Mouse (Mus musculus) activated CD4-positive, CD25-positive, alpha-beta regulatory T cell, adult 4 months (primary cell): Measurements from ENCODE around the gene Atp6v0a1. TPM values are rescaled to one million over a fixed set of nuclear protein-coding genes. Genes with fewer than 3 reads are reported as not detected.

Experiments
- ATAC-seq: one replicate; pipeline ENCODE4 v1.8.0; 2017
- polyA plus RNA-seq, 2 experiments: library from polyadenylated mRNA; unstranded; fragments of 100-300 nt; shearing (Covaris generic); gene quantifications; one replicate each; pipeline ENCODE4 v1.2.1; 2017

Gene Atp6v0a1
- polyA plus RNA-seq, 2 experiments from 2014 or later = 4.3 to 4.7 TPM

DNA sequence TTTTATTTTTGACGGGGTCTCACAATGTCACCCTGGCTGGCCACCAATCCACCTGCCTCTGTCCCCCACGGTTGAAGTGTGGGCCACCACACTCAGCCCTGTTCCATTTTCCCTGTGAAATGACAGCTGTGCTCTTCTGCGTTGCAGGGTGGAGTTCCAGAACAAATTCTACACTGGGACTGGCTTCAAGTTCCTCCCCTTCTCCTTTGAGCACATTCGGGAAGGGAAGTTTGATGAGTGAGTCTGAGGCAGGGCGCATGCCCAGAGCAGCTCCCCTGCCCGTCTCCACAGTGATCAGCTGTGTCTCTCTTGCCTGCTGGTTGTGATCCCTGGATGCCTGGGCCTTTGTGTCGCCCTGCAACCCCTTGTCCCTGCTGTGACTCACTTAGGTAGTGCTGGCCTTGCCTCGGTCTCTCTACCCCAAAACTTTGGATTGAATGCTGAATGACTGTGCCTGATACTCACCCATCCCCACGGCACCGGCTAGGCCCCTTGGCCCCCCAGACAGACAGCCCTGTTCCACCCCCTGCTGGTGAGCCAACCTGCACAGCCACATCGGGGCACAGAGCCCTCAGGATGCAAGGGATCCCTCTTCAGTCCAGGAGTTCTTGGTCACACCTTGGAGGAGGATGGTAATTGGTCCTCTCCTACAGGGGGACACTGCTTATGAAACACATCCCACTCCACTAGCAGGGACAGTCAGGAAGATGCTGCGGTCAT is 53.1 kb downstream of the Atp6v0a1 start:
- ATAC-seq = no peak

DNA sequence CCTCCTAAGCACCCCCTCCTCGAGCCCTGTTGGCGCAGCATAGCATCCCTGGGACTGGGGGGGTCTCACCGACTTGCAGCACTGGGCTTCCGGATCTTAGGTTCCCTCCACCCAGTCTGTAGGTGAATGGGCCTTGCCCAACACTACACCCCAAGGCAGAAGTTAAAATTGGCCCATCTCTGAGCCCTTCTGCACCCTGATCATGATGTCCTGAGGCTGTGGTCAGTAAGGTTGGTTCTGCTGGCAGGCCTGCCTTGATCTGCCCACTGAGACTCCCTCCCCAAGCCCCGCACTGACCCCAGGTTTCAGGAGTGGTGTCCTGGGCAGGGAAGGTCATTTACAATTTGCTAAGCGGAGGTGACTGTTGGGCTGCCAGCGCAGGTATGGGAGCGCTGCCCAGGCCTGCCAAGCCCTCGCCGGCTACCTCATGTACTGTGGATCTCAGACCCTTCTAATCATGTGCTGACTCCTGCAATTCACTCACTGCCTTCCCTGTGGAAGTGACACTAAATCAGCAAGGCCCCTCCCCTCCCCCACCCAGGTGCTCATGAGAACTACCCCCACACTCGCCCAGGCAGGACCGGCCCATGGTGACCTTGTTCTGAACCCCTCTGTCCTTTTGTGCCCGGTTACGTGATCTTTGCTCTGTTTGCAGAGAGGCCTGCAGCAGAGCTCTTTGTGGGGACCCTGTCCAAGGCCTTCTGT is 53.9 kb downstream of the Atp6v0a1 start:
- no peak for ATAC-seq

DNA sequence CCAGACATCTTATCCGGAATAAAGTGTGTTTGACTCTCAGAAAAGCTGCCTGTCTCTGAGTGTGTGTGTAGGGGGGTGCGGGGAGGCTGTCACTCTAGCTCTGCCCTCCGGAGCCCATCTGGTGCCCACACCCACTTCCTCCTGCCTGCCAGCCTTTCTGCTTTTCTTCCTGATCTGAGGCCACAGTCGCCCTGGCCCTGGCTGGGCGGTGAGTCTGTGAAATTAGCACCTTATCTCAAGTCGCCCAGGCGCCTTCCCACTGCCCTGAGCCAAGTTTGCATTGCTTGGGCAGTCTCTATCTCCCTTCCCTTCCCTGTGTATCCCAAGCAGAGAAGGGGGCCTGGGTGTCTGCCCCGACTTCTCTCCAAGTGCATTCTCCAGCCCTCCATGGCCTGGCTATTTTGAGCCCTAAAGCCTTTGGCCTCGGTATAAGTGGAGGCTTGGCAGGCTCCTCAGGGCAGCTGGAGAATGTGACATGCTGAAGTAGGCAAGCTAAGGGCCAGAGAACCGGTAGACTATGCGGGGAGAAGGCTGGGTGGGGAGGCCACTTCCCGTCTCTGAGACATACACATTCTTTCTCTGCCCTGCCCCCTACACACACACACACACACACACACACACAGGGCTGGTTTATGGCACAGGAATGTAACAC is 54.5 kb downstream of the Atp6v0a1 start:
- peak; percentile 74 for ATAC-seq

DNA sequence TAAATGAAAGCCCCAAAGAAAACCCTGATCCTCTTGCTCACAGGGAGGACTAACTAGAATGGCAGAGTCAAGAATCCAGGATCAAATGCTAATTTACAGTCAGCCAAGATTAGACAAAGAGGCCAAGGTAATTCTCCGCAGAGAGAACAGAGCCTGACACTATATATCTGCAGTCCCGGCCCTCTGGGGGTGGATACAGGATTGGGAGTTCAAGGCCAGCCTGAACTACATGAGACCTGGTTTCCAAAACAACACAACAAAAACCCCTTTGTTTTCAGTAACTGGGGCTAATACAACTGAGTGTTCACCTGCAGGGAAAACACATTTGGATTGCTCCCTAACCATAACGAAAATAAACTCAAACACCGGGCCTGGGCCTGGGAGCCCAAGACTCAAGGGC is 55.2 kb downstream of the Atp6v0a1 start:
- no peak for ATAC-seq

DNA sequence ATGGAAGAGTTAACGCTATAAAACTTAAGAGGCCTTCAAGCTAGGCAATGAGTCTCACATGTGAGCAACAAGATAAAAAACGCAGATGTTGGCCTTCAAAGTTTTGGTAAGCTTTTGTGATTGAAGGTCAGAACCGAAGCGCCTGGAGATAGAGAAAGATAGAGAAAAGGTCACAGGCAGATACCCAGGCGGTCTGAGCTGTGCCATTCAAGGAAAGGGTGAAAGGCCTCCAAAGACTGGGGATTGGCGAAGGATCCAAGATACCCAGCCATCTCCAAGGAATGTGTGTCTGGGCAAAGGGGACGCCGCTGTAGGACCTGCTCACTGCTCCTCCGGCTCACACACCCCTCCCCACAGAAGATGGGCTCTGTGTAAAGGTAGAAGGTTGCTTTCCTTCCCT is 55.8 kb downstream of the Atp6v0a1 start:
- ATAC-seq = no peak

DNA sequence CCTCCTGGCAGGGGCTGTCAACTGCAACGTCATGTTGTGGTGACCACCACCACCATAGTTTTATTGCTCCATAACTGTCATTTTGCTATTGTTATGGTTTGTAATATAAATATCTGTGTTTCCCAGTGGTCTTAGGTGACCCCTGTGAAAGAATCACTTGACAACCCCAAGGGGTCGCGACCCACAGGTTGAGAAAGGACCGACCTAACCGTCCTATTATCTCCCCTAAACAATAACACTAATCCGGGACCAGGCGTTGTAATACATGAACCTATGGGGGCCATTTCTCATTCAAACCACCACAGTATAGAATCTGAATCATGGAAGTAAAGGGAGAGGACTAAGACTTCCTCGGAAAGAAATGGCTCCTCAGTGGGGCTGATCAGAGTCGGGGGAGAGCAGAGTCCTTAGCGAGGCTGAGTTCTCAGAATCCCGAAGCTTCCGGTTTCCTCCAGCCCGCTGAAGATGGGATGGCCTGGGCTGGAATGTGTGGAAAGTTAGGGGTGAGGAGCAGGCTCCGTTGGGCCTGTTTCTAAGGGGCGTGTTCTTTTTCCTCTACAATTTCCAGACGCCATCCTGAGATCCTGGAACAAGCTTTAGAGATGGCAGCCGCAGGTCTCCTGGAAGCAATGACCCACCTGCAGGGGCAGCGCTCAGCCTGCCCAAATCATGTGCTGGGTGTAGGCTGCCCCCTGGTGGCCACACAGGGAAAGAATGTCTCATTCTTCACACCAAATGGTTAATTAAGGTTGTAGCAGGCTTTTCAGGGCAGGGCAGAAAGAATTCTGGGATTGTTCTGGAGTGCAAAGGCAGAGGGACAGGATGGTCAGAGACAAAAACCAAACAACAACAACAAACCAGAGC is 57.5 kb downstream of the Atp6v0a1 start:
- no peak for ATAC-seq

DNA sequence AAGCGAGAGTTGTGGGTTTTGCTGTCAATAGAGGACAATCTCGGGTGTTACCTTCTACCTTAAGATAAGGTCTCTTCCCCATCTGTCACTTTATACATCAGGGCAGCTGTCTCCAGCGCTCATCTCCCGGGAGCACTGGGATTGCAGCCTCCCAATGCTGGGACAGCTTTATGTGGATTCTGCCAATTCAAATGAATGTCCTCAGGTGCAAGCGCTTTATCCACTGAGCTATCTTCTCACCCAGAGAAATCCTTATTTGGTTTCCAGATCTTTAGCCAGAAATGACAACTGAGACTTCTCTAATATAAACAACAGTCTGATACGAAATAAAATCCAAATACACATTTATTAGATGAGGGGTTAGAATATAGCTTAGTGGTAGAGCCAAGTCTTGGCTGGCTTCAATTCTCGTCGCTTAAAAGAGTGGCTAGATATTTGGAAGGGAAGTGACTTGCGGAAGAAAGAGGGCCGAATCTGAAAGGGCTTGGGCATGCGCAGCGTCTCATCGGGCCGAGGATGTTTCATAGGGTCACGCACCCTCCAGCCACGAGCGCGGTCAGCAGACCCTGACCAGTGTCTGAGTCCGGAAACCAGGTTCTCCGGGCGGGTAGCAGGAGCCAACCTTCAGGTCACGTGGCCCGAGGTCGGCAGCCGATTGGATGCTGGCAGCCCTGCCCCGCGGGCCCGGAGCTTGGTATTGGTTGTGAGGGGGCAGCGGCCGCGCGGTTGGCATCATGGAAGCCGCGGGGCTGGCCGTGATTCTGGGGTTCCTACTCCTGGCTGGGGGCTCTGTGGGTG is 60.3 kb downstream of the Atp6v0a1 start, which contains the start of gene Naglu:
Gene Naglu (plus strand): TSS at position 622 of the 798 bp plus-strand sequence.
- peak; percentile 96 for ATAC-seq

DNA sequence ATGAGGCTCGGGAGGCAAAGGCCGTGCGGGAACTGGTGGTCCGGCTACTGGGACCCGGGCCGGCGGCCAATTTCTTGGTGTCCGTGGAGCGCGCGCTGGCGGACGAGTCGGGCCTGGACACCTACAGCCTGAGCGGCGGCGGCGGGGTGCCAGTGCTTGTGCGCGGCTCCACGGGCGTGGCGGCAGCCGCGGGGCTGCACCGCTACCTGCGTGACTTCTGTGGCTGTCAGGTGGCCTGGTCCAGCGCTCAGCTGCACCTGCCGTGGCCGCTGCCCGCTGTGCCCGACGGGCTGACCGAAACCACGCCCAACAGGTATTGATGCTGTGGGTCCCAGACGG is 60.9 kb downstream of the Atp6v0a1 start:
- peak; percentile 36 for ATAC-seq

DNA sequence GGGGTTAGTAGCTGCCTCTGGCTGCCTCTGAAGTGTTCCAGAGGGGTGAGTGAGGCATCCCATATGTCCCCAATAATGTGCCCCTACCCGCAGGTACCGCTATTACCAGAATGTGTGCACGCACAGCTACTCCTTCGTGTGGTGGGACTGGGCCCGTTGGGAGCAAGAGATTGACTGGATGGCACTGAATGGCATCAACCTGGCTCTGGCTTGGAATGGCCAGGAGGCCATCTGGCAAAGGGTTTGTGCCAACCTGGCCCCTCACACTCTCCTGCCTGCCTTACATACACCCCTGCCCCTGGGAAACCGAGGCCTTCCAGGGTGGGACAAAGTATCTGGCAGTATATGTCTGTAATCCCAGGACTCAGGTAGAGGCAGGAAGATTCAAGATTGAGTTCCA is 61.7 kb downstream of the Atp6v0a1 start:
- no peak for ATAC-seq

DNA sequence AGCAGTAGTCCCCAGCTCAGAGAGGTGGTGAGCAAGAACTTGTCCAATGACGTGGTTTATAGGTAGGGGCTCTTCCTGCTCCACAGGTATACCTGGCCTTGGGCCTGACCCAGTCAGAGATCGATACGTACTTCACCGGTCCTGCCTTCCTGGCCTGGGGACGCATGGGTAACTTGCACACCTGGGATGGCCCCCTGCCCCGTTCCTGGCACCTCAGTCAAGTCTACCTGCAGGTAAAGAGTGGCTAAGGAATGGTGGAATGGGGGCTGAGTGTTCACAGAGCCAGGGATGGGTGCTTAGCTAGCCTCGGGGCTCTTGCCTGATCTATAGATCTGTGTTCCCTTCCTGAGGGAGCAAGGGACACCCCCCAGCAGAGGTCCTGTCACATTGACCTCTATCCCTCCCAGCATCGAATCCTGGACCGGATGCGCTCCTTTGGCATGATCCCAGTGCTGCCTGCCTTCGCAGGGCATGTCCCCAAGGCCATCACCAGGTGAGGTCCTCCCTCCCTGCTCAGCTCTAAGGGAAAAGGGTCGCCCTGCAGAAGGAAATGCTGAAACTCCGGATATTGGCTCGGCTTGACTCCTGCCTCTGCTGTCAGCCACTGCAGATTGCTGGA is 62.7 kb downstream of the Atp6v0a1 start:
- no peak for ATAC-seq

DNA sequence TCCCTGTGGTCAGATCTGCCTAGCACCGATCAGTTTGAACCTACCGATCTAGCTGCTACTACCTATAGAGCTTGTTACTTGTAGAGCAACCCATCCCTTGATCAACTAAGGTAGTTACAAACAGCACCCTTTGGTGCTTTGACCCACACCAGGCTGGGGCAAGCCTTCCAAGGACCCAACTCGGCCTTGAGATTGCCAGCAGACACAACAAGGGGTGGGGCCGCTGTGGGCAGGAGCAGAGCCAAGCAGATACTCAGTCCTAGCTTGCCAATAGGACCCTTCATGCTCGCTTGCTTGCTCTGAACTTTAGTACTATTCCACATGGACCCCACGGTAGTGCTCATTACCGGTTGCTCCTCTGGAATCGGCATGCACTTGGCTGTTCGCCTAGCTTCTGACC is 68.9 kb downstream of the Atp6v0a1 start, which contains the start of gene Hsd17b1:
Gene Hsd17b1 (plus strand): TSS at position 291 of the 400 bp plus-strand sequence.
- ATAC-seq = no peak

DNA sequence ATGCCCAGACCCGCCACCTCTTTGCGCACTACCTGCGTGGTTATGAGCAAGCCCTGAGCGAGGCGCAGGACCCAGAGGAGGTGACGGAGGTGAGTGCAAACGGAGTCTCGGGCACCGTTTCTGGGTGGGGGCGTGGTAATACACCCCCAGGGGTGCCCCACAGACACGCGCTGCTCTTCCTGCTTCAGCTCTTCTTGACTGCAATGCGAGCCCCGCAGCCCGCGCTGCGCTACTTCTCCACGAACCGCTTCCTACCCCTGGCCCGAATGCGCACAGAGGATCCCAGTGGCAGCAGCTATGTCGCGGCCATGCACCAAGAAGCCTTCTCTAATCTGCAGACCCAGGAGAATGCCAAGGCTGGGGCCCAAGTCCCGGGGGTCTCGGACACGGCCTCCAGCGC is 70.5 kb downstream of the Atp6v0a1 start:
- no peak for ATAC-seq

DNA sequence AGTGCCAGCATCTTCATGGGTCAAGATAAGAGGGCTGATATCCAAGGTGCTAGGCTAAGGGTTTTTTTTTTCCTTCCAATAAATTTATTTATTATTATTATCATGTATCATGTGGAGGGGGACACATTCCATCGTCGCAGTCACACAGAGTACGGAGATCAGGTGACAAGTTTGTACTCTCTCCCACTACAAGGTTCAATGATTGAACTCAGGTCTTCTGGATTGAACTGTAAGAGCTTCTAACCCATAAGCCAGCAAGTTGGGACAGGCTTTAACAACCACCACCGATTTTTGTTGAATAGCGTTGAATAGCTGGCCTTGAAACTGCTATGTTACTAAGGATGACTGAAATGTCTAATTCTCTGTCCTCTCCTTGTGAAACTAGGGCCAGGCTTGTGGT is 71.2 kb downstream of the Atp6v0a1 start:
- no peak for ATAC-seq

DNA sequence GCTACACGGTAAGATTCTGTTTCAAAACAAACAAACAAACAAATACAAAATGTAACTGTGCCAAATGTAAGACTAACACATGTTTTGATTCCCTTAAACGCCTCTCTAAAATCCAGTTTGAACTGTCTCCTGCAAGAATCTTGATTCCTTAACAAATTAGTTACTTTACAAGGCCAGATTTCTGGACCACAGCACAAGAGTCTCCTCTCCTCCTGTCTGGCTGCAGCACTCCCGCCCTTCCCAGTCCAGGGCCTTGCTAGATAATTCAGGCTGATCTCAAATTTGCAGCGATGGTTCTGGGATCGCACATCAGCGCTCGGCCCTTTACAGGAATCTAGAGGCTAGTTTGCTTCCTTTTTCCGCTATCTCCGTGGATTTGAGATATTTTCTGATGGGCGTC is 72.4 kb downstream of the Atp6v0a1 start:
- no peak for ATAC-seq

DNA sequence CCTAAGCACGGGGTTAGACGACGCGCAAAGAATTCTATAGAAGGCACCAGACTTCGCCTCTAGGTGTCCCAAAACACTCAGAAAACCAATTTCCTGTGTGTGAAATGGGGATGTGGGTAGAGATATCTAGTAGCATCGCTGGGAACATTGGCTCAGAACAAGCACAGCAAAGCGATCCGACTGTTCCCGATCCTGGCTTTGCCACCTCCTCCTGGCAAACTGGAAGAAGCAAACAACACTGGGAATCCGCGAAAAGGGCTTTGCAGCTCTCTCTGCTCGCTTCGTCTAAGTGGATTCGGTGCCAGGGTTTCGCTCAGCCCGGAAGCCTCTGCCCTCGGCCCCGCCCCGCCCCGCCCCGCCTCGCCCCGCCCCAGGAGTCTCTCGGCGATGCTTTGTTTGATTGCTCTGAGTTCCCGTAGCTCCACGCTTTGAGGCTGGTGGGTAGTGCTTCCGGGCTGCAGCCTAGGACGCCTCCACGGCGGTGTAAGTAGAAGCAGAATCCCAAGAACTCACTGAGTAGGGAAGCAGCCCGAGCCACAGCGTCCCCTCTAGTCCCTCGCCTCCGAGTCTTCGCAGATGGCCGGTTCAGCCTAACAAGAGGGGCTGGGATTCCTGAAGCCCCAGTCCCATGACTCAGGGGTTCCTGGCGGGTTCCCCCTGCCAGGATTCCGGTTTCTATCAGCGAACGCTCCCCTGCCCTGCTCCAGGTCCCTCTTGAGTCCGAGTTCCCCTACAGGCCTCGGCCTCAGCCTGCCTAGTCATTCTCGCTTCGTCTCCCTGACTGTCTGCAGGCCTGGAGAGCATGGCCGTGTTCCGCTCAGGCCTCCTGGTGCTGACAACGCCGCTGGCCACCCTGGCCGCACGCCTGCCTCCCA is 73.2 kb downstream of the Atp6v0a1 start, which contains the start of gene Coasy:
Gene Coasy (plus strand): TSS at position 358 of the 875 bp plus-strand sequence.
- ATAC-seq = peak; percentile 81

DNA sequence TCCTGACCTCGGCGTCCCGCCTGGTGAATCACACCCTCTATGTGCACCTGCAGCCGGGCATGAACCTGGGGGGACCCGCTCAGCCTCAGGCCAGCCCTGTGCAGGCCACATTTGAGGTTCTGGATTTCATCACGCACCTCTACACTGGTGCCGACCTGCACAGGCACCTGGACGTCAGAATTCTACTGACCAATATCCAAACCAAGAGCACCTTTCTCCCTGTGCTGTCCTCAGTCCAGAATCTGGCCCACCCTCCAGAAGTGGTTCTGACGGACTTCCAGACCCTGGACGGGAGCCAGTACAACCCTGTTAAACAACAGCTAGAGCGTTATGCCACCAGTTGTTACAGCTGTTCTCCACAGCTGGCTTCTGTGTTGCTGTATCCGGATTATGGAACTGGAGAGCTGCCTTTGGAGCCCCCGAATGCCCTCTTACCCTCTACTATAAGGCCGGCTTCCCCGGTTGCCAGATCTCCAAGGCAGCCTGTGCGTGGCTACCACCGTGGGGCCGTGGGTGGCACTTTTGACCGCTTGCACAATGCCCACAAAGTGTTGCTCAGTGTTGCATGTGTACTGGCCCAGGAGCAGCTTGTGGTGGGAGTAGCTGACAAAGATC is 73.9 kb downstream of the Atp6v0a1 start:
- ATAC-seq = no peak

DNA sequence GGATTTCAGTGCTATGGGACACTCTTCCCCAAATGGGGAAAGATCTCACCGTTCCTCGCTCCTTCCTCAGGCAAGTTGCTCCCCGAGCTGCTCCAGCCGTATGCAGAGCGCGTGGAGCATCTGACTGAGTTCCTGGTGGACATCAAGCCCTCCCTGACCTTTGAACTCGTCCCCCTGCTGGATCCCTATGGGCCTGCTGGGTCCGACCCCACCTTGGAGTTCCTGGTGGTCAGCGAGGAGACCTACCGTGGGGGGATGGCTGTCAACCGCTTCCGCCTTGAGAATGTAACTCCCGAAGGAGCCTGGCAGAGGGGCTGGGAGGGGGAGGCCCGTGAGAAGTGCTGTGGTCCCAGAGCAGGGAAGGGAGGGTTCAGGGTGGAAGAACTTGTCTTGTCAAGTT is 75.0 kb downstream of the Atp6v0a1 start:
- no peak for ATAC-seq

DNA sequence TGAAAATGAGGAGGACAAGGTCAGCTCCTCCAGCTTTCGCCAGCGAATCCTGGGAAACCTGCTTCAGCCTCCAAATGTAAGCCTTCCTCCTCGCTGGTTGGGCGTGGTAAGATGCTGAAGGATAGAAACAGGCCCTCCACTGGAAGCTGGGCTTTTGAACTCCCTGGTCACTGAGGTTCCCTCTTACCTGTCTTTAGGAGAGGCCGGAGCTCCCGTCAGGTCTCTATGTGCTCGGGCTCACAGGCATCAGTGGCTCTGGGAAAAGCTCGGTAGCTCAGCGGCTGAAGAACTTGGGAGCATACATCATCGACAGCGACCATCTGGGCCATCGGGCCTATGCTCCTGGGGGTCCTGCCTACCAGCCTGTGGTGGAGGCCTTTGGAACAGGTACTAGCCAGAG is 75.6 kb downstream of the Atp6v0a1 start:
- ATAC-seq = no peak

DNA sequence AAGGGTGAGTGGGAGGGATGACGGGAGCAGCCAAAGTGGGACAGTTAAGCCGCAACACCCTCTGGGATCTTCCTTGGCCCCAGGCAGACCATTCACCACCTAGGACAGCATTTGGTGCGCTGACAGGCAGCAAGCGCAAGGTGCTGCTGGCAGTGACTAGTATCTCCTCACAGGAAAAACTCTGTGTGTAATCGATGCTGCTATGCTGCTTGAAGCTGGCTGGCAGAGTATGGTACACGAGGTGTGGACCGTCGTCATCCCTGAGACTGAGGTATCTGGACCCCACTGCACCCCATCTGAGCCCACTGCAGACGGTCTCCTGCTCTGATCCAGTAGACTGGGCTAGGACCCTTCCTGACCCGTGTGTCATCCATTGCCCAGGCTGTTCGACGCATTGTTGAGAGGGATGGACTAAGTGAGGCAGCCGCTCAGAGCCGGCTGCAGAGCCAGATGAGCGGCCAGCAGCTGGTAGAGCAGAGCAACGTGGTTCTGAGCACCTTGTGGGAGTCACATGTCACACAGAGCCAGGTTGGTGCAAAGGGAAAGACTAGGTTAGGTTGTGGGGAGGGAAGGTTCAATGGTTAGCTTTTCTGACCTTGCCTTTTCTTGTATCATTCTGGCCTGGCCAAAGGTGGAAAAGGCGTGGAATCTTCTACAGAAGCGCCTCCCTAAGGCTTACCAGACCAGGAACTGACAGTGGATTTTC is 76.5 kb downstream of the Atp6v0a1 start:
- no peak for ATAC-seq
